Mouse (Mus musculus) liver, embryonic 13.5 days (tissue): Measurements from ENCODE around the gene Clec11a. TPM values are rescaled to one million over a fixed set of nuclear protein-coding genes. Genes with fewer than 3 reads are reported as not detected.

ENCODE experiments used
- ATAC-seq: fragments of 200-750 bp; cut with Nextera tagmentation; 2 replicates; pipeline ENCODE4 v1.8.0; 2017; ENCODE audit warnings: low read depth, mild to moderate bottlenecking, moderate number of reproducible peaks, moderate library complexity
- DNase-seq: peaks from one replicate; pipeline ENCODE4 v3.0.0; 2022
- H3K27ac ChIP-seq: fragments of 300-500 bp; sonication (generic); 2 replicates; pipeline ENCODE4 v1.5.1; 2015; ENCODE audit warnings: moderate library complexity, mild to moderate bottlenecking, inconsistent platforms
- H3K27me3 ChIP-seq: fragments of 300-500 bp; sonication (generic); 2 replicates; pipeline ENCODE4 v1.6.1; 2015; ENCODE audit warnings: mild to moderate bottlenecking, inconsistent platforms
- H3K36me3 ChIP-seq: fragments of 300-500 bp; sonication (generic); 2 replicates; pipeline ENCODE4 v1.6.1; 2015; ENCODE audit warnings: mild to moderate bottlenecking, inconsistent platforms
- H3K4me1 ChIP-seq: fragments of 300-500 bp; sonication (generic); replicated peaks from 2 replicates; pipeline ENCODE4 v1.6.1; 2015; ENCODE audit warnings: inconsistent platforms
- H3K4me2 ChIP-seq: fragments of 300-500 bp; sonication (generic); 2 replicates; pipeline ENCODE4 v1.6.1; 2015; ENCODE audit warnings: inconsistent platforms, mild to moderate bottlenecking, moderate library complexity
- H3K4me3 ChIP-seq: fragments of 300-500 bp; sonication (generic); replicated peaks from 2 replicates; pipeline ENCODE4 v1.5.1; 2015; ENCODE audit warnings: mild to moderate bottlenecking, inconsistent platforms
- H3K9ac ChIP-seq: fragments of 300-500 bp; sonication (generic); 2 replicates; pipeline ENCODE4 v1.6.1; 2015; ENCODE audit warnings: mild to moderate bottlenecking, inconsistent platforms
- H3K9me3 ChIP-seq: fragments of 300-500 bp; sonication (generic); replicated peaks from 2 replicates; pipeline ENCODE4 v1.6.1; 2016; ENCODE audit warnings: inconsistent platforms
- WGBS: fragments of 180-500 bp; shearing (Covaris S2); methylation state at CpG from one replicate; pipeline ENCODE4 v1.1.7; 2015; ENCODE audit not compliant: insufficient replicate concordance; 5-methylcytosine and 5-hydroxymethylcytosine counted together
- polyA plus RNA-seq: library from polyadenylated mRNA; unstranded; fragments of >200 nt; fragmentation: Nextera tagmentation; extraction: Ambion mirVana; gene quantifications from 2 replicates; pipeline ENCODE4 v1.2.1, GENCODE M21; 2015

Gene Clec11a
- polyA plus RNA-seq, 1 experiment from 2014 or later = 0.76 TPM

GRCm38 (mm10) chr7:44273446-44273845 lies 33.3 kb downstream of the Clec11a start:
- Histone ChIP-seq H3K27ac (no peak overlapping the region), H3K27me3 (peaks cover 23% of the 10 kb centered on the region), H3K36me3 (no peaks in the 10 kb centered on the region), H3K4me3 (no peak overlapping the region), H3K4me2 (no peak overlapping the region), H3K9ac (no peak overlapping the region), H3K4me1 (no peaks in the 10 kb centered on the region), H3K9me3 (no peaks in the 10 kb centered on the region)
- no peak for ATAC-seq
- DNase-seq = no peak
- 48% methylated on average over 7 of the region's 7 CpGs for WGBS

- ATAC-seq (no peak), DNase-seq (no peak)
- Histone ChIP-seq H3K27ac (no peak overlapping the region), H3K9me3 (no peaks in the 10 kb centered on the region), H3K9ac (no peak overlapping the region), H3K4me2 (no peak overlapping the region), H3K27me3 (peaks cover 32% of the 10 kb centered on the region), H3K4me1 (no peaks in the 10 kb centered on the region), H3K4me3 (no peak overlapping the region), H3K36me3 (no peaks in the 10 kb centered on the region)
- 60% methylated on average over 7 of the region's 7 CpGs for WGBS
These were observed 34.2 kb downstream of the Clec11a start for GRCm38 (mm10) chr7:44272546-44272945.

GRCm38 (mm10) chr7:44271309-44271708 lies 35.4 kb downstream of the Clec11a start:
- no peak for DNase-seq
- Histone ChIP-seq H3K9me3 (no peaks in the 10 kb centered on the region), H3K27ac (no peak overlapping the region), H3K4me3 (no peak overlapping the region), H3K36me3 (no peaks in the 10 kb centered on the region), H3K27me3 (peaks cover 39% of the 10 kb centered on the region), H3K4me1 (no peaks in the 10 kb centered on the region), H3K9ac (no peak overlapping the region), H3K4me2 (no peak overlapping the region)
- no peak for ATAC-seq
- 56% methylated on average over 2 of the region's 2 CpGs for WGBS

GRCm38 (mm10) chr7:44269397-44269796 lies 37.3 kb downstream of the Clec11a start:
- H3K36me3 ChIP-seq = no peaks in the 10 kb centered on the region
- no peak overlapping the region for H3K9ac ChIP-seq
- peaks cover 36% of the 10 kb centered on the region for H3K27me3 ChIP-seq
- ATAC-seq (no peak), DNase-seq (no peak)
- H3K4me1 ChIP-seq = no peaks in the 10 kb centered on the region
- no peak overlapping the region for H3K4me2 ChIP-seq
- no peak overlapping the region for H3K4me3 ChIP-seq
- 47% methylated on average over 2 of the region's 2 CpGs for WGBS
- H3K27ac ChIP-seq = no peak overlapping the region
- no peaks in the 10 kb centered on the region for H3K9me3 ChIP-seq

- H3K4me3 ChIP-seq = no peak overlapping the region
- peaks cover 3% of the 10 kb centered on the region; the same call in 1 of the 2 replicates for H3K4me1 ChIP-seq
- no peak for ATAC-seq
- no peak overlapping the region for H3K9ac ChIP-seq
- H3K4me2 ChIP-seq = no peak overlapping the region
- H3K9me3 ChIP-seq = no peaks in the 10 kb centered on the region
- H3K36me3 ChIP-seq = no peaks in the 10 kb centered on the region
- H3K27ac ChIP-seq = no peak overlapping the region
- no peak for DNase-seq
- peaks cover 40% of the 10 kb centered on the region for H3K27me3 ChIP-seq
- WGBS = 68% methylated on average over 11 of the region's 11 CpGs
These were observed 38.6 kb downstream of the Clec11a start for GRCm38 (mm10) chr7:44268117-44268516.

- ATAC-seq = peak; percentile 46; the same call in 1 of the 2 replicates
- Histone ChIP-seq H3K27me3 (peaks cover 52% of the 10 kb centered on the region), H3K27ac (no peak overlapping the region), H3K9ac (no peak overlapping the region), H3K36me3 (no peaks in the 10 kb centered on the region), H3K4me3 (peak overlapping the region; percentile 14; the same call in 1 of the 2 replicates), H3K4me1 (peaks cover 5% of the 10 kb centered on the region; the same call in 1 of the 2 replicates), H3K4me2 (no peak overlapping the region), H3K9me3 (no peaks in the 10 kb centered on the region)
- DNase-seq = peak; percentile 81
- WGBS = 4% methylated on average over 34 of the region's 34 CpGs
These were observed 43.7 kb downstream of the Clec11a start for GRCm38 (mm10) chr7:44262791-44263643.

GRCm38 (mm10) chr7:44261147-44261546 lies 45.6 kb downstream of the Clec11a start, which contains the start of gene Gm15517:
Gene Gm15517 (plus strand): TSS chr7:44261447.
- Histone ChIP-seq H3K4me1 (peaks cover 5% of the 10 kb centered on the region; the same call in 1 of the 2 replicates), H3K27ac (no peak within 1 kb of the TSS), H3K27me3 (peaks cover 41% of the 10 kb centered on the region), H3K4me3 (no peak within 1 kb of the TSS), H3K9ac (no peak within 1 kb of the TSS), H3K9me3 (no peaks in the 10 kb centered on the region), H3K36me3 (no peaks in the 10 kb centered on the region), H3K4me2 (no peak within 1 kb of the TSS)
- WGBS = 43% methylated on average over 5 of the region's 5 CpGs
- DNase-seq (no peak), ATAC-seq (no peak)

- Histone ChIP-seq H3K4me1 (peaks cover 5% of the 10 kb centered on the region; the same call in 1 of the 2 replicates), H3K4me2 (no peak overlapping the region), H3K36me3 (no peaks in the 10 kb centered on the region), H3K9ac (no peak overlapping the region), H3K4me3 (no peak overlapping the region), H3K9me3 (no peaks in the 10 kb centered on the region), H3K27ac (no peak overlapping the region), H3K27me3 (peaks cover 41% of the 10 kb centered on the region)
- WGBS = 56% methylated on average over 6 of the region's 6 CpGs
- ATAC-seq (no peak), DNase-seq (no peak)
These were observed 46.3 kb downstream of the Clec11a start for GRCm38 (mm10) chr7:44260410-44260809.

GRCm38 (mm10) chr7:44257278-44257677 lies 49.4 kb downstream of the Clec11a start, which contains the start of gene Acp4:
Gene Acp4 (minus strand): TSS chr7:44257378.
- no peak for ATAC-seq
- 63% methylated on average over 4 of the region's 4 CpGs for WGBS

GRCm38 (mm10) chr7:44254930-44255329 lies 51.8 kb downstream of the Clec11a start:
- no peaks in the 10 kb centered on the region for H3K27me3 ChIP-seq

More at GRCm38 (mm10) chr7:44257278-44257677, 49.4 kb downstream of the Clec11a start, which contains the start of gene Acp4:
- no peaks in the 10 kb centered on the region for H3K4me1 ChIP-seq
- H3K9me3 ChIP-seq = no peaks in the 10 kb centered on the region
- no peak within 1 kb of the TSS for H3K4me2 ChIP-seq
- H3K27me3 ChIP-seq = peaks cover 19% of the 10 kb centered on the region
- H3K36me3 ChIP-seq = peaks cover 14% of the 10 kb centered on the region
- no peak for DNase-seq
- no peak within 1 kb of the TSS for H3K27ac ChIP-seq
- H3K4me3 ChIP-seq = no peak within 1 kb of the TSS
- H3K9ac ChIP-seq = no peak within 1 kb of the TSS

GRCm38 (mm10) chr7:44253023-44253616 lies 53.6 kb downstream of the Clec11a start:
- DNase-seq = no peak
- no peak overlapping the region for H3K27ac ChIP-seq
- H3K4me1 ChIP-seq = peaks cover 23% of the 10 kb centered on the region
- H3K27me3 ChIP-seq = no peaks in the 10 kb centered on the region
- WGBS = 58% methylated on average over 15 of the region's 15 CpGs
- H3K4me2 ChIP-seq = no peak overlapping the region
- H3K9ac ChIP-seq = no peak overlapping the region
- H3K36me3 ChIP-seq = peaks cover 53% of the 10 kb centered on the region
- H3K4me3 ChIP-seq = no peak overlapping the region
- no peak; the same call in 1 of the 2 replicates for ATAC-seq
- no peaks in the 10 kb centered on the region for H3K9me3 ChIP-seq

More at GRCm38 (mm10) chr7:44254930-44255329, 51.8 kb downstream of the Clec11a start:
- no peak overlapping the region for H3K9ac ChIP-seq
- no peak overlapping the region for H3K27ac ChIP-seq
- H3K4me1 ChIP-seq = 0 out of 2 replicates have a peak, but pooled peaks cover 7% of the 10 kb centered on the region
- ATAC-seq (no peak), DNase-seq (no peak)
- no peak overlapping the region for H3K4me3 ChIP-seq
- H3K9me3 ChIP-seq = no peaks in the 10 kb centered on the region
- no peak overlapping the region for H3K4me2 ChIP-seq
- WGBS = 71% methylated on average over 6 of the region's 6 CpGs
- peaks cover 35% of the 10 kb centered on the region for H3K36me3 ChIP-seq
